Mouse (Mus musculus) lung, embryonic 16.5 days (tissue): Measurements from ENCODE around the gene Pianp. TPM values are rescaled to one million over a fixed set of nuclear protein-coding genes. Genes with fewer than 3 reads are reported as not detected.
A peak's percentile ranks its signal among the peaks of the same experiment; 100 is the strongest.

Experiments
- ATAC-seq: fragments of 200-750 bp; cut with Nextera tagmentation; 2 replicates; pipeline ENCODE4 v1.8.0; 2017; ENCODE audit warnings: low read depth, mild to moderate bottlenecking, moderate library complexity
- H3K27ac ChIP-seq: fragments of 300-500 bp; sonication (generic); 2 replicates; pipeline ENCODE4 v1.5.1; 2014; ENCODE audit warnings: mild to moderate bottlenecking, control low read depth, low read length
- H3K27me3 ChIP-seq: fragments of 300-500 bp; sonication (generic); 2 replicates; pipeline ENCODE4 v1.6.1; 2014; ENCODE audit warnings: low read depth, low read length, mixed read lengths; ENCODE audit not compliant: control insufficient read depth, insufficient read depth
- H3K36me3 ChIP-seq: fragments of 300-500 bp; sonication (generic); 2 replicates; pipeline ENCODE4 v1.6.1; 2014; ENCODE audit warnings: low read length; ENCODE audit not compliant: control insufficient read depth, insufficient read depth
- H3K4me1 ChIP-seq: fragments of 300-500 bp; sonication (generic); replicated peaks from 2 replicates; pipeline ENCODE4 v1.6.1; 2014; ENCODE audit warnings: low read length, mixed read lengths; ENCODE audit not compliant: control insufficient read depth, insufficient read depth
- H3K4me2 ChIP-seq: fragments of 300-500 bp; sonication (generic); 2 replicates; pipeline ENCODE4 v1.6.1; 2014; ENCODE audit warnings: low read depth, low read length, control low read depth
- H3K4me3 ChIP-seq: fragments of 300-500 bp; sonication (generic); 2 replicates; pipeline ENCODE4 v1.5.1; 2014; ENCODE audit warnings: mild to moderate bottlenecking, low read length, control low read depth
- H3K9ac ChIP-seq: fragments of 300-500 bp; sonication (generic); 2 replicates; pipeline ENCODE4 v1.6.1; 2014; ENCODE audit warnings: low read length, control low read depth
- H3K9me3 ChIP-seq: fragments of 300-500 bp; sonication (generic); 2 replicates; pipeline ENCODE4 v1.6.1; 2016; ENCODE audit warnings: low read length; ENCODE audit not compliant: control insufficient read depth
- WGBS: fragments of 180-500 bp; shearing (Covaris S2); extraction: QIAGEN DNeasy Blood & Tissue Kit; methylation state at CpG from one replicate; pipeline ENCODE4 v1.1.7; 2014; 5-methylcytosine and 5-hydroxymethylcytosine counted together
- polyA plus RNA-seq: library from polyadenylated mRNA; unstranded; fragments of >200 nt; fragmentation: Nextera tagmentation; extraction: Ambion mirVana; gene quantifications from 2 replicates; pipeline ENCODE4 v1.2.1, GENCODE M21; 2015

Gene Pianp
- polyA plus RNA-seq, 1 experiment from 2014 or later = 0.68 TPM

DNA sequence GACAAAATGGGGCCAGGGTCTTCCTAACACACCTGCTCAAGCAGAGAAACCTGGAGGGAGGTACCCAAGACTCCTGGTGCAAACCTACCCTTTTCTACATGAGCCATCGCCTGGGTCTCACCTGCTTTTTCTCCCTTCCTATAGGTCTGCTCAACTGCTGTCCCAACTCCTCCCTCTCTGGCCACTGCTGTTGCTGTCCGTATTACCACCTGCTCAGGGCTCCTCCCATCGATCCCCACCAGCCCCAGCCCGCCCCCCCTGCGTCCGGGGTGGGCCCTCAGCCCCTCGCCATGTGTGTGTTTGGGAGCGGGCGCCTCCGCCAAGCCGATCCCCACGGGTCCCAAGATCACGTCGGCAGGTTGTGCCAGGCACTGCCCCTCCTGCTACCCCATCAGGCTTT is 2.6 kb downstream of the Pianp start:
- H3K36me3 ChIP-seq = no peaks in the 10 kb centered on the region
- H3K9me3 ChIP-seq = no peaks in the 10 kb centered on the region
- no peak overlapping the region for H3K27ac ChIP-seq
- H3K4me3 ChIP-seq = no peak overlapping the region
- H3K4me2 ChIP-seq = no peak overlapping the region
- 25% methylated on average over 14 of the region's 14 CpGs for WGBS
- peaks cover 74% of the 10 kb centered on the region for H3K27me3 ChIP-seq
- peaks cover 7% of the 10 kb centered on the region for H3K4me1 ChIP-seq
- no peak overlapping the region for H3K9ac ChIP-seq
- ATAC-seq = no peak

DNA sequence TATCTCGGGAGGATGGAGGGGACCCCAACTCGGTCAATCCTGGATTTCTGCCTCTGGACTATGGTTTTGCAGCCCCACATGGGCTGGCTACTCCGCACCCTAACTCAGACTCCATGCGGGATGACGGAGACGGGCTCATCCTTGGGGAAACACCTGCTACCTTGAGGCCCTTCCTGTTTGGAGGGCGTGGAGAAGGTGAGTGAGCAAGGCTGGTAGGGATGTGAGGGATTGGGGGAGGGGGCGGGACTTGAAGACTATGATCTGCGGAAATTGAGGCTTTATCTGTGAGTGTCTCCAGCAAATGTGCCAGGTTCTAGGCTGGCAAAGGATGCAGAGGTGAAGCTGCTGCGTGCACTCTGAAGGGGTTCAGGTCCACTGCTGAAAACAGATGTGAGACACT is 3.1 kb downstream of the Pianp start:
- no peaks in the 10 kb centered on the region for H3K36me3 ChIP-seq
- 20% methylated on average over 10 of the region's 10 CpGs for WGBS
- H3K27me3 ChIP-seq = peaks cover 69% of the 10 kb centered on the region
- H3K4me3 ChIP-seq = no peak overlapping the region
- no peak for ATAC-seq
- H3K4me2 ChIP-seq = no peak overlapping the region
- H3K4me1 ChIP-seq = peaks cover 7% of the 10 kb centered on the region
- H3K9ac ChIP-seq = no peak overlapping the region
- H3K27ac ChIP-seq = no peak overlapping the region
- no peaks in the 10 kb centered on the region for H3K9me3 ChIP-seq

- Histone ChIP-seq H3K4me3 (no peak overlapping the region), H3K36me3 (no peaks in the 10 kb centered on the region), H3K4me2 (no peak overlapping the region), H3K27ac (no peak overlapping the region), H3K9me3 (no peaks in the 10 kb centered on the region), H3K4me1 (0 out of 2 replicates have a peak, but pooled peaks cover 3% of the 10 kb centered on the region), H3K27me3 (peaks cover 30% of the 10 kb centered on the region), H3K9ac (no peak overlapping the region)
- 30% methylated on average over 3 of the region's 3 CpGs for WGBS
- ATAC-seq = no peak
Measured at GRCm38 (mm10) chr6:125003706-125004105, 7.2 kb downstream of the Pianp start.

- Histone ChIP-seq H3K4me3 (no peak overlapping the region), H3K36me3 (no peaks in the 10 kb centered on the region), H3K9me3 (no peaks in the 10 kb centered on the region), H3K9ac (no peak overlapping the region), H3K4me1 (0 out of 2 replicates have a peak, but pooled peaks cover 3% of the 10 kb centered on the region), H3K27me3 (peaks cover 18% of the 10 kb centered on the region), H3K4me2 (no peak overlapping the region), H3K27ac (no peak overlapping the region)
- 38% methylated on average over 3 of the region's 3 CpGs for WGBS
- no peak for ATAC-seq
Measured at GRCm38 (mm10) chr6:125005086-125005485, 8.6 kb downstream of the Pianp start.

DNA sequence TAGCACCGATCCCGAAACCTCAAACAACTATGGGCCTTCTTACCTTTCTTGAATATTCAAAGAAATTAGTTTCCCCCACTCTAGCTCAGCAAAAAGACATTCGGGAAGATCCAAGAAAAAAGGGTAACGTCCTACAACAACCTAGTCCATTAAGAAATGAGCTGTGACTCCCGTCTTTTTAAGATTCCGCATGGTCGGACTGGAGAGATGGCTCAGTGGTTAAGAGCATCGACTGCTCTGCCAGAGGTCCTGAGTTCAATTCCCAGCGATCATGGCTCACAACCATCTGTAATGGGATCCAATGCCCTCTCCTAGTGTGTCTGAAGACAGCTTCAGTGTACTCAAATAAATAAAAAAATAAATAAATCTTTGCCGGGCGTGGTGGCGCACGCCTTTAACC is 11.6 kb downstream of the Pianp start:
- Histone ChIP-seq H3K27me3 (peaks cover 6% of the 10 kb centered on the region; the same call in 1 of the 2 replicates), H3K27ac (peak overlapping the region; percentile 56; the same call in 1 of the 2 replicates), H3K36me3 (peaks cover 7% of the 10 kb centered on the region; the same call in 1 of the 2 replicates), H3K9ac (peak overlapping the region; percentile 61), H3K4me1 (peaks cover 13% of the 10 kb centered on the region), H3K9me3 (no peaks in the 10 kb centered on the region), H3K4me3 (peak overlapping the region; percentile 76), H3K4me2 (peak overlapping the region; percentile 71)
- 37% methylated on average over 13 of the region's 13 CpGs for WGBS
- ATAC-seq = no peak

DNA sequence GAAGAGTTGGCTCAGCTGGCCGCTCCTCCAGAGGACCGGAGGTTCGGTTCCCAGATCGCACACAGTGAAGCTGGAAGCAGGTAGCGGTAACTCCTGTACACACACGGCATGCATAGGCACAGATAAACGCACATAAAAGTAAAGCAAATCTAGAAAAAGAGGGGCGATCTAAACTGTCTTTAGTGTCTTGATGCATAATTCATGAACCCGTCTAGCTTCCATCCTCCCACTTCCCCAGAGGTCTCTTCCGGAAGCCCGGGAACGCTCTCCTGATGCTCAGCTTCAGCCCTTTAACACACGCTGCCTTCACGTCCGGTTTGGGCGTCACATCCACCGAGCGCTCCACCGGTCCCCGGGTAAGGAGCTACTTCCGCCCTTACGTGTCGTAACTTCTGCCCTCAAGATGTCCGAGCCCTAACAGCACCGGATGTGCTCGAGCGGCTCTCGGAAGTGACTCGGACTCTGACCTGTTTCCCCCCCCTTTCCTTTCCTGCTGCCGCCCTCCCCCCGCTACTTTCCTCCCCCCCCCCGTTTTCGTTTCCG is 12.2 kb downstream of the Pianp start:
- Histone ChIP-seq H3K9ac (peak overlapping the region; percentile 97), H3K4me1 (peaks cover 13% of the 10 kb centered on the region), H3K27ac (peak overlapping the region; percentile 99), H3K27me3 (peaks cover under 1% of the 10 kb centered on the region; the same call in 1 of the 2 replicates), H3K4me2 (peak overlapping the region; percentile 79), H3K4me3 (peak overlapping the region; percentile 76), H3K9me3 (no peaks in the 10 kb centered on the region), H3K36me3 (peaks cover 7% of the 10 kb centered on the region; the same call in 1 of the 2 replicates)
- peak; percentile 98 for ATAC-seq
- WGBS = under 1% methylated on average over 32 of the region's 34 CpGs

DNA sequence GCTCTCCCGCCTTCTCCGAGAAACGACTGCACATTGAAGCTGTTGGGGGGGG is 12.5 kb downstream of the Pianp start, which contains the start of gene Zfp384:
Gene Zfp384 (plus strand): TSS at position 17 of the 52 bp plus-strand sequence.
- Histone ChIP-seq H3K27me3 (no peaks in the 10 kb centered on the region), H3K4me1 (peaks cover 13% of the 10 kb centered on the region), H3K4me2 (peak within 1 kb of the TSS; percentile 79), H3K4me3 (peak within 1 kb of the TSS; percentile 76), H3K9ac (peak within 1 kb of the TSS; percentile 97), H3K27ac (peak within 1 kb of the TSS; percentile 99), H3K9me3 (no peaks in the 10 kb centered on the region), H3K36me3 (peaks cover 7% of the 10 kb centered on the region; the same call in 1 of the 2 replicates)
- no peak for ATAC-seq
- 0% methylated on average over 3 of the region's 3 CpGs for WGBS

GRCm38 (mm10) chr6:125009181-125010073 is 12.9 kb downstream of the Pianp start:
- WGBS = under 1% methylated on average over 51 of the region's 78 CpGs

DNA sequence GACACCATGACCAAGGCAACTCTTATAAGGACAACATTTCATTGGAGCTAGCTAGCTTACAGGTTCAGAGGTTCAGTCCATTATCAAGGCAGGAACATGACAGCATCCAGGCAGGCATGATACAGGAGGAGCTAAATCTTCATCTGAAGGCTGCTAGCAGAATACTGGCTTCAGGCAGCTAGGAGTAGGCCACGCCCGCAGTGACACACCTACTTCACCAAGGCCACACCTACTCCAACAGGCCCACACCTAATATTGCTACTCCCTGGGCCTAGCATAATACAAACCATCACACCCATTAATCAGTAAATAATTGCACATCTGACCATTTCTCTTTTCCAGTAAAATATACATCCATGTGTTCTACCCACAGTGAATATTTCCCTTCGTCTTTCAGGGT is 21.2 kb downstream of the Pianp start:
- Histone ChIP-seq H3K4me2 (no peak overlapping the region), H3K27ac (no peak overlapping the region), H3K27me3 (no peaks in the 10 kb centered on the region), H3K4me3 (no peak overlapping the region), H3K4me1 (no peaks in the 10 kb centered on the region), H3K9ac (no peak overlapping the region), H3K9me3 (no peaks in the 10 kb centered on the region), H3K36me3 (peaks cover 22% of the 10 kb centered on the region)
- 89% methylated on average over 3 of the region's 3 CpGs for WGBS
- ATAC-seq = no peak

More at GRCm38 (mm10) chr6:125009181-125010073, 12.9 kb downstream of the Pianp start:
- peak overlapping the region; percentile 99 for H3K27ac ChIP-seq
- H3K4me2 ChIP-seq = peak overlapping the region; percentile 79
- H3K9me3 ChIP-seq = no peaks in the 10 kb centered on the region
- no peaks in the 10 kb centered on the region for H3K27me3 ChIP-seq
- H3K9ac ChIP-seq = peak overlapping the region; percentile 97
- ATAC-seq = peak; percentile 88
- H3K36me3 ChIP-seq = peaks cover 11% of the 10 kb centered on the region
- H3K4me3 ChIP-seq = peak overlapping the region; percentile 76
- peaks cover 13% of the 10 kb centered on the region for H3K4me1 ChIP-seq
